Mouse (Mus musculus) myocyte (in vitro differentiated cells): ENCODE data around the gene Stard8.

ENCODE experiments used
- CEBPB ChIP-seq: IDR thresholded peaks from 2 replicates; pipeline ENCODE4 v1.6.1; 2011; ENCODE audit warnings: mild to moderate bottlenecking, moderate library complexity; ENCODE audit not compliant: poor library complexity, insufficient read depth, severe bottlenecking
- MAX ChIP-seq: IDR thresholded peaks from one replicate; pipeline ENCODE4 v1.6.1; 2011; ENCODE audit warnings: low read depth, mild to moderate bottlenecking, control low read depth
- POLR2A ChIP-seq: IDR thresholded peaks from one replicate; pipeline ENCODE4 v1.6.1; 2011; ENCODE audit warnings: low read depth, mild to moderate bottlenecking, control low read depth, moderate library complexity; ENCODE audit not compliant: insufficient read length
- USF1 ChIP-seq: IDR thresholded peaks from one replicate; pipeline ENCODE4 v1.6.1; 2011; ENCODE audit warnings: low read depth, mild to moderate bottlenecking, control low read depth, moderate library complexity

GRCm38 (mm10) chrX:99048111-99048510 is 45.1 kb downstream of the Stard8 start:
- TF ChIP-seq MAX (no peak), CEBPB (no peak), POLR2A (no peak), USF1 (no peak)
